Mouse (Mus musculus) embryonic fibroblast, embryonic 13.5 days (primary cell): ENCODE measurements around the gene Tmem26. TPM values are rescaled to one million over a fixed set of nuclear protein-coding genes. Genes with fewer than 3 reads are reported as not detected.
A peak's percentile ranks its signal among the peaks of the same experiment; 100 is the strongest.

Experiments used
- H3K27ac ChIP-seq: 2 replicates; pipeline ENCODE4 v1.5.1; 2012; ENCODE audit warnings: low read length, control low read depth, inconsistent platforms; ENCODE audit not compliant: insufficient read depth
- H3K4me1 ChIP-seq: 2 replicates; pipeline ENCODE4 v1.6.1; 2011; ENCODE audit warnings: low read length; ENCODE audit not compliant: control insufficient read depth, insufficient read depth
- H3K4me3 ChIP-seq: 2 replicates; pipeline ENCODE4 v1.5.1; 2011; ENCODE audit warnings: mild to moderate bottlenecking, control low read depth, low read length; ENCODE audit not compliant: insufficient read depth
- CTCF ChIP-seq: IDR thresholded peaks from 2 replicates; pipeline ENCODE4 v1.5.1; 2011; ENCODE audit warnings: mild to moderate bottlenecking, control low read depth, low read length, moderate library complexity, borderline replicate concordance; ENCODE audit not compliant: insufficient read depth
- POLR2A ChIP-seq: IDR thresholded peaks from 2 replicates; pipeline ENCODE4 v1.6.1; 2011; ENCODE audit warnings: low read depth, mild to moderate bottlenecking, control low read depth, low read length, moderate library complexity
- polyA plus RNA-seq: library from polyadenylated mRNA; stranded (reverse); fragments of >200 nt; gene quantifications from 2 replicates; pipeline ENCODE4 v1.2.4, GENCODE M21; 2011; ENCODE audit warnings: low read depth; ENCODE audit not compliant: missing spikeins, insufficient read length

The Tmem26 gene
- polyA plus RNA-seq, 1 experiment, result 24.3 TPM

DNA sequence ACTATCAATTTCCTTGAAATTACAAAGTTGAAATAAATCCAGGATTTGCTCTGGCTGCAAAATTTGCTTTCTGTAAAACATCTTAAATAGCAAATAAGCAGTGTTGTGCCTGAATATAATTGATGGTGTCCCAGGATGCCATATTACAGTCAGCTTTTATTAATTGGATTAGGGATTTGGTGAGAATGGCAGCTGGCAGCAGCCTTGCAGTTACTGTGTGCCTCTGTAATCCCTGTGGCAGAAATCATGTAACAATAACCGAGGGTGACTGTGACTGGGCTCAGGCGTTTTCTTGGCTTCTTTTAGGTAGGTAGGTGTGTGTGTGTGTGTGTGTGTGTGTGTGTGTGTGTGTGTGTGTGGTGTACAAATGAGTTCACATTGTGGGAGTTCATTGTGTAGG, 16.8 kb downstream of the Tmem26 start:
- Histone ChIP-seq H3K4me1 (no peaks in the 10 kb centered on the region), H3K4me3 (no peak overlapping the region), H3K27ac (no peak overlapping the region)
- TF ChIP-seq CTCF, result no peak
- no peak for TF ChIP-seq POLR2A

DNA sequence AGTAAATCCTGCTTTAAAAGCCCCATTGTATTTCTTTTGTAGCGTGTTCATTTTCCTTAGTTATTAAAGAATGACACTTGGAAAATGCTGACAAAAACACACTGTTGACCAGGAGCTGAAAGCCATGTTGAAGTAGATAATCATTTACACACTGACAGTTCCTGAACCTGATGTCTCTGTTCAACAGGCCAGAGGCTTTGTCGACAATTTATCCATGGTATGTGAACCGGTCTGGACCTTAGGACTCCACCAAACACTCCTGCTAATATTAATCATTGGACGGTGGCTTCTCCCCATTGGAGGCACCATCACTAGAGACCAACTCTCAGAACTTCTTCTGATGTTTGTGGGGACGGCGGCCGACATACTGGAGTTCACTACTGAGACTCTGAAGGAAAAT, 27.5 kb downstream of the Tmem26 start:
- H3K27ac ChIP-seq, result no peak overlapping the region
- no peak overlapping the region for H3K4me3 ChIP-seq
- TF ChIP-seq CTCF (no peak), POLR2A (no peak)
- peaks cover 3% of the 10 kb centered on the region; the same call in 1 of the 2 replicates for H3K4me1 ChIP-seq

GRCm38 (mm10) chr10:68759238-68759637, 35.8 kb downstream of the Tmem26 start:
- TF ChIP-seq CTCF (no peak), POLR2A (no peak)
- Histone ChIP-seq H3K4me1 (peaks cover 3% of the 10 kb centered on the region; the same call in 1 of the 2 replicates), H3K27ac (no peak overlapping the region), H3K4me3 (no peak overlapping the region)

GRCm38 (mm10) chr10:68759789-68760188, 36.3 kb downstream of the Tmem26 start:
- Histone ChIP-seq H3K4me3 (no peak overlapping the region), H3K27ac (no peak overlapping the region), H3K4me1 (peaks cover under 1% of the 10 kb centered on the region; the same call in 1 of the 2 replicates)
- no peak for TF ChIP-seq POLR2A
- no peak for TF ChIP-seq CTCF

- Histone ChIP-seq H3K4me3 (no peak overlapping the region), H3K27ac (peak overlapping the region; percentile 93; the same call in 1 of the 2 replicates), H3K4me1 (0 out of 2 replicates have a peak, but pooled peaks cover 4% of the 10 kb centered on the region)
- TF ChIP-seq POLR2A (no peak), CTCF (no peak)
Observed at GRCm38 (mm10) chr10:68781067-68781868, 57.8 kb downstream of the Tmem26 start.

DNA sequence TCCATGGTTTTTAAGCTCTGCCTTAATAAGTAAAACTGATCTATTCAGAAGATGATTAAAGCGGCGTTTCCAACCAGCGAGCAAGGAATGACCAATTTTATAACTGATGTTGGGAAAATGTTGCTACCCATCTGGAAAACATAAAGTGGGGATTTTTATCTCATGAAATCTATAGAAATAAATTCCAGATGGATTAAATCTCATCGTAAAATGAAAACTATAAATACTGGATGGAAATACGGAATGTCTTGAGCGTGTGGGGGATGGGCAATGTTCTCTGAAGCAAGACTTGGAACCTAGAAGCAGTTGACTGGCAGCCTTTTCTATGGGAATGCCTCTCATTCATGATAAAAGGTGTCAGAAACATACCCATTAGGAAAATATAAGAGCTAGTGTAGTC, 59.3 kb downstream of the Tmem26 start:
- no peak for TF ChIP-seq CTCF
- no peak for TF ChIP-seq POLR2A
- Histone ChIP-seq H3K4me3 (no peak overlapping the region), H3K4me1 (0 out of 2 replicates have a peak, but pooled peaks cover 4% of the 10 kb centered on the region), H3K27ac (peak overlapping the region; percentile 93; the same call in 1 of the 2 replicates)

DNA sequence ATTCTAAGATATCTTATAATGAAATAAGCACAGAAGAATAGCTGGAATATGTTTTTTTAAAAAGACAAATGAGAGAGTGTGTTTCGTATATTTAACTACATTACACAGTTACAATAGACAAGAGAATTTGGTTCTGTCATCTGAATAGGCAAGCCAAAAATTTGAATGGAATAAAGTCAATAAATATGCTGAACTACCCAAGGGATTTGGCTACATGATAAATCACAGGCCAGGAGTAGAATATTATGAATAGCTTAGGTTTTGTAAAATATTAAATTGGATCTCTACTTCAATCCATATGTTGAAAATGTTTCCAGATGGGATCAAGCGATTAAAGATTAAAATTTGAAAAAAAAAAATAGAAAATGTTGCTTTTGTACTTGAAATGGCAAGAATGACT, 60.4 kb downstream of the Tmem26 start:
- TF ChIP-seq POLR2A (no peak), CTCF (no peak)
- H3K4me3 ChIP-seq, result no peak overlapping the region
- 0 out of 2 replicates have a peak, but pooled peaks cover 4% of the 10 kb centered on the region for H3K4me1 ChIP-seq
- H3K27ac ChIP-seq, result peak overlapping the region; percentile 46; the same call in 1 of the 2 replicates

GRCm38 (mm10) chr10:68784463-68784862, 61.0 kb downstream of the Tmem26 start:
- H3K4me1 ChIP-seq, result 0 out of 2 replicates have a peak, but pooled peaks cover 4% of the 10 kb centered on the region
- TF ChIP-seq CTCF (no peak), POLR2A (no peak)
- peak overlapping the region; percentile 58 for H3K27ac ChIP-seq
- H3K4me3 ChIP-seq, result no peak overlapping the region

DNA sequence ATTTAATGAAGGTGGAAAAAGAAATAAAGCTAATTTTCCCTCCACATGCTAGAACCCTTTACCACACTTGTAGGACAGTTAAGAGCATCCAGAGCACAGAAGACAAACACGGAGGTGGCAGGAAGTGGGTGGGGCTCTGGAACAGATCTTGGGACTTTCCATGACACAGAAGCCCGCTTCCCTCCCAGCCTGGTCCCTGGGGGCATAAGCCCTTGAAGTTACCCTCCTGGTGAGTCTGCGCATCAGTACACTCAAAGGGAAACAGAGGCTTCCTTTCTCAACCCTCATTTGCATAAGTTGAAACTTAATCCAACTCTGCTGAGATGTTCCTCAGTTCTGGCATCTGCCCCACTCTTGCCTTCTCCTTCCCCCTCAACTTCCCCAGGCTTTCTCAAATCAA, 72.0 kb downstream of the Tmem26 start:
- Histone ChIP-seq H3K27ac (no peak overlapping the region), H3K4me3 (no peak overlapping the region)
- TF ChIP-seq POLR2A, result no peak

DNA sequence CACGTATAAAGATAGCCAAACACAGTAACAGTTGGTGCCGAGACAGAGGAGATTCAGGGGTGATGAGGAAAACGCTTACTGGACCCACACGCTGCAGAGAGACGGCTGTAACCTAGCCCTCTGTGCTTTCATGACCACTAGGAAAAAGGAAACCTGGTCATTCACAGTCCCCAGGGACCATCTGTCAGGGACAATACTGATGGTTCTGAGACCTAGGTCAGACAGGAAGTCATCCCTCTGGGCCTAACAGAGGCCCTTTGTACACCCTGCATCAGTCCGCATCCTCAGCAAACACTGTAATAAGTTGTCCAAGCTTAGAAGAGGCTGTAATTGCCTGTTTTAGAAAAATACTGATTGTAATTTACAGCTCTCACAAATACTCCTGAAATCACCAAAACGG, 76.4 kb downstream of the Tmem26 start:
- Histone ChIP-seq H3K4me3 (no peak overlapping the region), H3K27ac (no peak overlapping the region), H3K4me1 (no peaks in the 10 kb centered on the region)
- TF ChIP-seq POLR2A (no peak), CTCF (no peak)

More for the DNA sequence above, 72.0 kb downstream of the Tmem26 start:
- no peaks in the 10 kb centered on the region for H3K4me1 ChIP-seq

GRCm38 (mm10) chr10:68800339-68800738, 76.9 kb downstream of the Tmem26 start:
- H3K4me1 ChIP-seq, result no peaks in the 10 kb centered on the region
- no peak for TF ChIP-seq POLR2A
- no peak overlapping the region for H3K4me3 ChIP-seq
- no peak overlapping the region for H3K27ac ChIP-seq
